Mouse (Mus musculus) liver (tissue): ENCODE data around the gene Trim2.

Experiments used
- DNase-seq: peaks from one replicate; pipeline ENCODE4 v3.0.0-alpha.2; 2020; ENCODE audit warnings: mixed read lengths

The Trim2 gene

DNA sequence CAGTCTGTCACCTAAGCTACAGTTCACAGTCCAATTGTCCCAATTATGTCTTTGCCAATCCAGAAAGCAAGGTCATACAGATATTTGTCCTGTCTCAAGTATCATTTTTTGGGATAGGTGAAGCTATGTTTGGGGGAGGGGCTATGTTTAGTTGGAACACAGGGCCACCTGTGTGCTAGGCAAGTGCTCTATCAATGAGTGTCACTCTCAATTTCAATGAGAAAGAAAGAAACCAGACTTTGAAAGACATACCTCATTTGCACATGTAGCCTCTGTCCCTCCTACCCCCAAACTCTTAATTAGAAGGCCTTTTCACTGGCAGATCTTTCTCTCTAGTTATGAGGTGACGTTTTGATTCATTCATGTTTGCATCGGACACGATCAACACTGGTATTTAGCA, 21.9 kb downstream of the Trim2 start:
- no peak for DNase-seq

DNA sequence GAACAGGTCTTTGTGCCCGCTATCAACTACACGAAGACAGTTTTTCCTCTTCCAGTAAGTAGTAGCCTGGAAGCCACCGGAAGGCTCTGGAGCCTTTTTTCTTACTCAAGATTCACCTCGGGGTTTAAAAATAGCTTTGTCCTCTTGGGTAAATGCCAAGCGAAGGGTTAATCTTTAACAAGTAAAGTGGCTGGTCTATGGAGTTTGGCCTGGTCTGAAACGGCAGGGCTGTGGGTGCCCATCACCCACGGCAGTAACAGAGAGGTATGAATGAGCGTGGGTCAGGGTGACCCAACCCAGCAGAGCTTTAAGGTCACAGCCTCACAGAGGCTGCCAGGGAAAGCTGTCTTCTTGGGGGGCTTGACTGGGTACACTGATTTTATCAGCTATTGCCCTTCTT, 23.2 kb downstream of the Trim2 start:
- peak; percentile 34 for DNase-seq

DNA sequence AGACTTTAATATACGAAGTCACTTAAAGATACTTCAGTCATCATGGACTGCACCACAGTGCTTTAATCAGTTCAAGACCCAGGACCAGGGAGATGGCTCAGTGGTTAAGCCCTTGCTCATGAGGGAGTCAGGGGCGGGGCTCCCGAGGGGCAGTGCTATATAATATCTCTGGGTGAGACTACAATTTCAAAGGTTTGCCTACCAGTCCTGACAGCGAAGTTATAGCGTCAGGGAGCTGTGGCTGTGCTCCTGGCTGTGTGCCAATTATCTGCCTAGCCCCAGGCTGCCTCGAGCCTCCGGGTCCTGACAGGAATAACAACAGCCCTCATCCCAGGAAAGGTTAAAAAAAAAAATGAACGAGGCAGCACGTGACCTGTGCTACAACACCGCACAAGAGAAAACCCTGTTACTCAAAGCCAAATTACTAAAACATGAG, 24.7 kb downstream of the Trim2 start:
- peak; percentile 18 for DNase-seq

DNA sequence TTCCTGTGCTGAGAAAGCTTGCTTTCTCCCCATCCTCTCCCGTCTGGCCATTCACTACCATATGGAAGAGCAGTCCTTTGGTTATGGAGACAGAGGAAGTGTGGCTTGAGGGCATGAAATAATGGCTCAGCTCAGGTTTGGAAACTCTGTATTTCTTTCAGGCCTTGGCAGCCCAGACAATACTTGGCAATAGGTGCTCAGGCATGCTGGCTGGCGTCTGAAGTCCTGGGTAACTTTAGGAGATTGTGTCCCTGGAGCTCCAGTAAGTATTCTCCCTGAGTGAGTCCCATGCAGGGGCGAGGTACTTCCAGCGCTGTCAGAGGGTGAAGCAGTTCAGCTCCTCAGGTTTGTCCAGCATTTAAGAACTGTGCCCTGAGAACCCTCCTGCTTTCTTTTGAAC, 27.9 kb downstream of the Trim2 start:
- no peak for DNase-seq

DNA sequence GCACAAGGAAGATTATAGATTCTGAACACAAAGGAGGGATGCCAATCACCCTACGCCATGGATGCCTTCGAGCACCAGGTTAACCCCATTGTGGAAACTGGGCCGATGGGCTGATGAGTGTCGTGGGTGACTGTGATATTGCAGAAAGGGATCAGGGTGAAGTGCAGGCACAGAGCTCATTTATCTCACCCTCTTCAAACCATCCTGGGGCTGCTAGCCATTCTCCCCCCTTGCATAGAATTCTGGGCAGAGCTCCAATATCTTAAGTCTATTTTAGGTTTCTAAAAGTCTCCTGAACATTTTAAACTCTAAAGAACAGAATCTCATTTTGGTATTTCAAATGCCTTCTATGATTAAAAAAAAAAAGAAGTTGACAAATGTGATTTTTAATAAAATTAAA, 31.6 kb downstream of the Trim2 start:
- DNase-seq = no peak

DNA sequence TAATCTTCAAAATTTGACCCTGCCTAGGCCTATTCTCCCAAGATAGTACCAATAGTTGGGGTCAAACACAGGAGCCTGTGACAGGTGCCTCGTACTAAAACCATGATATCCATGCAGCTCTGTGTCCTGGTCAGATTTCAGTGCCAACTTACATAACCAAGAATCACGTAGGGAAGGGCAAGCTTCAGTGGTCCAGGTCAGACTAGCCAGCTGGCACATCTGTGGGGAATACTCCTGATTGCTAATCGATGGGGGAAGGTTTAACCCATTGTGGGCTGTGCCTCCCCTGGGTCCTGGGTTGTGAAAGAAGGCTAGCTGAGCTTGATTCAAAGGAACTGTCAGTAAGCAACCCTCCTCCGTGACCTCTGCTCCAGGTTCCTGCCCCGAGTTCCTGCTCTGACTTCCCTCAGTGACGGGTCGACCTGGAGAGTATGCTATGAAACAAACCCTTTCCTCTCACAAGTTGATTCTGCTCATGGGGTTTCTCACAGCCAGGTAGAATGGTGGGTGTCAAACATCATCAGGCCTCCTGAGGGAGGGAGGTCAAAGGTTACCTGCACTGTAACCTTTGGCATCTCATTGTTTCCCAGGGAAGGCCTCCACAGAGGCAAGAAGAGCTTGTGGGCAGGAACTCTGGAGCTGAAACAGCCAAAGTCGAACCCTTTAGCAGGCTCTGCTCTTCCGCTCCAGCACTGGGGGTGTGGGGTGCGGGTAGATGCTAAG, 34.2 kb downstream of the Trim2 start:
- no peak for DNase-seq

DNA sequence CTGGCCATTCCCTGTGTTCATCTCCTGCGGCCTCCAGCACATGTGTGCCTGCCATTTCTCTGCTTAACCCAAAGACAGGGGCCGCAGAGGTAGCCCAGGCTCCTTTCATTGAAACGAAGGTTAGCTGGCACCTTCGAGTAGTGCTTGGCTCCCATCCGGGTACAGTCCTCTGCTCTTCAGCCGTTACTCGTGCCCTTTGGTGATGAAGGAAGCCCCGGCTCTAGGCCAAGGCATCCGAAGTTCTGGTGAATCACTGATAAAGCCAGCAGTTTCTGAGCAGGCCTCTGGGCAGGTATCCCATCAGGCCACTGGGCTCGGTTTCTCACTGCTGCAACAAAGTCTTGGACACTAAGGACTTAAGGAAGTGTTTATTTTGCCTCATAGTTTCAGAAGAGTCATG, 34.9 kb downstream of the Trim2 start:
- DNase-seq = peak; percentile 20

DNA sequence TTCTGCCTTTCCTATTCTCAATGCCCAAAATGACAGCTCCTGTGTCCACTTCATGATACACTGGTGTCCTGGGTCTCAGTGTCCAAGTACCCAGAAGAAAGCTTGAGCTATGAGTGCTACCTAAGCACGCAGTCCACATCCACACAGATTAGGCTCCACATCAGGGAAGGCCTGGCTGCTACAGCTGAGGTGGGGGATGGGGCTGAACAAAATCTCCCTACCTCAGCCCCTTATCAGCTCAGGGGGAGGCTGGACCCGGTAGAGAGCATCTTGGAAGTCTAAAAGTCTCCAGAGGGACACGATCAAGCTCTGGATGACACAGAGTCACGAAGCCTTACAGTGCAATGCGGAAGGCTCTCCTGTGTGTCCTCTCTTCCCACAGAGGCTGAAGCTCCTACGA, 35.6 kb downstream of the Trim2 start:
- DNase-seq = peak; percentile 30

DNA sequence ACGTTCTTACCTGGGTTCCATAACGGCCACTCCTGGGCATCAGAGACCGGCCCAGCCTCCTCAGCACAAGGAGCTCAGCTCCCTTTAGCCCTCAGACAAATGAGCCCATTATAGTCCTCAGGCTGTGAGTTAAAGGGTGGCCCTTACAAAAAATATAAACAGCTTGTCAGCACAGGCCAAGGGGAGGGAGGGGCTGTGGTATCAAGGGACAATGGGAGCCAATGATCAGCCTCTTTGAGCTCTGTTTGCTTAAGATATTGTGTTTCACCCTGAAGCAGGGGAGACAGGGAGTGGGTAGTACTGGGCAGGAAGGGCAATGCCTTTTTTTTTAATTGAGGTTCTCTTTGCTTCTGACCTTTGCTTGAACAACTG, 36.1 kb downstream of the Trim2 start:
- peak; percentile 66 for DNase-seq

DNA sequence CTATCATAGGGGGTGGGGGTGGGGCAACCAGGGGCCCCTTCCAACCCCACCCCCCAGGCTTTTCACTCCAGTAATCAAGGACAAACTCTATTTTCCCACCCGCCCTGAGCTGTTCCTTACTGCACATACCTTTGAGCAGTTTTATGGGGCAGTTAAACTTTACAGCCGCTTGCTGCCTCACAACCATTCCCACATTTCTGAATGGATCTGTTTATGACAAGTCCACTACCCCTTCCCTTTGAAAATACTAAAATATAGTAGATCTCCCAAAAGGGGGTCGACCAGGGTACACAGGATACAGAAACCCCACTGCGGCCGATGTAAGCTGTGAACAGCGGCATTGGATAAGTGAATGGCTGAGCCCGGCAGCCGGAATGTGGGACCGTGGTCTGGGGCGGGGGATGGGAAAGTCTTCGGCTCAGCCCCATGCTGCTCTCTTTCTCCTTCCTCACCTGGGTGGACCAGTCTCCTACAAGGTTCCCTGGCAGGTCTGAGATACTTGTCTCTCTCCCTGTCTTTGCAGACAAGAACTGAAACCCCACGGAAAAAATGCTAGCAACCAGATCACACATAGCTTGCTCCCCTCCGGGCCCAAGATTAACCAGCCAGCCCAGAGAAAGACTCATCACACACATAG, 36.6 kb downstream of the Trim2 start:
- no peak for DNase-seq

DNA sequence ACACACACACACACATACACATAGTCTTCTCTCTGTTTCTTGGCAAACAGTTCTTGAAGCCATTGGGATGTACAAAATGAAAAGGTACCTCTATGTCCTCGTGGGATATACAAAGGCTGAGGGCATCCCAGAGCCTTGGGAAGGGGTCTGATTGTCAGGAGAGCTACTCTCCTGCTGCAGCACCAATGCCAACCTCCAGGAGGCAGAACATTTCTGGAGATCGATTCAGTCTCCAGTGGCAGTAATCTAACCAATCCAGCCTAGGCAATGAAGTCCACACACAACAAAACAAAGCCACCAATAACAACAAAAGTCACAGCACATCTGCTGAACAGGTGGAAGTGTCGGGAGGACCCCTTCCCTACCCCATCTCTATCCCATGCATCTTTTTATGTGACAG, 38.2 kb downstream of the Trim2 start:
- peak; percentile 29 for DNase-seq

DNA sequence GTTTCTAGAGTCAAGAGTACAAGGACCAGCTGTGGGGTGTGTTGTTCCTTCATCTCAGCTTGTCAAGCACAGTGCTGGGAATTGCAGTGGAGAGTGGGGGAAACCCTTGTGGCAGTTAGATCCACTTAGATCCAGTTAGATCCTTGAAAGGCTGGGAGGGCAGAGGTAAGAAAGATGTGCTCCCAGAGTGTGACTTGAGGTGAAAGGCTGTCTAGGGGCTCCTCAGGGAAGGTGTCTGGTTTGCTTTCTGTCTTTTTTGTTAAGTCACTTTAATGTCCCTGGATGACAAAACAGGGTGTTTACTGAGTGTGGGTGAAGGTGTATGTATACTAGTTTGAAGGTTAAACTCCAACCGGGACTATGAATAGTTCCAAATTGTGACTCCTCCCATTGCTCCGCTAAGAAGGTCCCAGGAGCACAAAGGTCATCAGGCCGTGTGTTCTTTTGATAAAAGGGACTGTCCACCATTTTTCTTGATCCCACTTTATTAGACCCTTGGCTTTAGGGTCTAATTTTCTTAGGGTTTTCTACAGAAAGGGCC, 40.2 kb downstream of the Trim2 start:
- DNase-seq = no peak

DNA sequence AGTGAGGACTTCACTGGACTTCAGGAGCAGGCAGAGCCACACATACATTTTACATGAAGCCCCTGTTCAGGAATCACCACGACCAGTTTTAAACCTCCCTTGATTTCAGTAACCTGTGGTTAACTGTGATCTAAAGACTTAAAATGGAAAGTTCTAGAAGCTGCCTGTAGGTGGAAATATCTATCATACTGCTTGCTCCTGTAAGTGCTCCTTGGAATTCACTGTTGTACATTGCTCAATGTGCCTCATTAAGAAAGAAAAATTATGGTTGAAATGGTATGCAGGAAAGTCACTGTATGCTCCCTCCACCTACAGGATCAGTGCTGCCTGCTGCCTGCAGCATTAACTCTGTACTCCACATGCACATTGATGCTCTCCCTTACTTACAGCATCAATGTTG, 41.6 kb downstream of the Trim2 start:
- no peak for DNase-seq

DNA sequence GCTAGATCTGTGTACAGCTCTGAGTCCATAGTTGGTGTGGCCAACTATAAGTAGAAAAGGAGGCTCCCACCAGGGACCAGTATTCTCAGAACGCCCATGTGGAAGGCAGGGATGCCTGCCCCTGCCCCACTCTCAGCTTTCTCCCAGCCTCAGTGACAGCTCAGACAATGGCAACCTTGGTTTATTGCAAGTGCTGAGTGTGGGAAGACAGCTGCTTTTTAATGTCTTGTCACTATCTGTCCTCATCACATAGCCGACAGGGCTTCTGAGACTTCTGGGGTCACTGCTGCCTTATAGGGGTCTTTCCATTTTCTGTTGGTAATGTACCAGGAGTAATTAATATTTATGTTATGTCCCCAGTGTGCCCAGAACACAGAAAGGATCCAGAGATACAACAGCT, 42.3 kb downstream of the Trim2 start:
- no peak for DNase-seq

DNA sequence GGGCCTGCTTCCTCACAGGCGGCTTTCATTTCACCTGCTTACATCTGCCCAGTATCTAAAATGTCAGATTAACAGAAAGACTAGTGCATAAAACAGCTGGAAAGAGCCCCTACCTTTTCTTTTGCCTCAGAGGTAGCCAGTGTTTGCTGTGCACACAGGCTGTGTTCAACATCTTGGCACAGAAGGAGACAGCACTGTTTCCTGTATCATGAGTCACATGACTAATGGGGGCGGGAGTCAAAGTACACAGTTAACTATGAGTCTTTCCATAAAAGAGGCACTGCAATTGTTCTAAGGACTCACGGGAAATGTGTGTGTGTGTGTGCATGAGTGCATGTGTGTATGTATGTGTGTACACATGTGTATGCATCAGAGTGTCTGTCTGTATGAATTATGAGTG, 43.9 kb downstream of the Trim2 start:
- no peak for DNase-seq

DNA sequence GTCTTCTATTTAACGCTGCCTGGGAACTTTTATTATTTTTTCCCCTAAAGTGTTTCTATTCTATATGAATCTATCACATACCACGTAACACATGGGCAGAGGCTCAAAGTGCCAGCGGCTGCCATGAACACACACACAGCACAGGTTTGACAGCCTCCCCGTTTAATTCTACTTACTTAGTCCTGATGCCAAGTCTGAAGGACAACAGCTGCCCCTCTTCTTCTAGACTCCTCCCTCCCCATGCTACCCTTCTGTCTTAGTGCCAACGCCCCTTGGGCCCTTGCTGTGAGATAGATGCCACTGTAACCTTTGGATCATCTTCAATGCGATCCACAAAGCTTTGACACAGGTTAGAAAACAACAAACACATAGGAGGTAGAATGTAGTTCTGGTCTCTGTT, 44.8 kb downstream of the Trim2 start:
- DNase-seq = no peak

DNA sequence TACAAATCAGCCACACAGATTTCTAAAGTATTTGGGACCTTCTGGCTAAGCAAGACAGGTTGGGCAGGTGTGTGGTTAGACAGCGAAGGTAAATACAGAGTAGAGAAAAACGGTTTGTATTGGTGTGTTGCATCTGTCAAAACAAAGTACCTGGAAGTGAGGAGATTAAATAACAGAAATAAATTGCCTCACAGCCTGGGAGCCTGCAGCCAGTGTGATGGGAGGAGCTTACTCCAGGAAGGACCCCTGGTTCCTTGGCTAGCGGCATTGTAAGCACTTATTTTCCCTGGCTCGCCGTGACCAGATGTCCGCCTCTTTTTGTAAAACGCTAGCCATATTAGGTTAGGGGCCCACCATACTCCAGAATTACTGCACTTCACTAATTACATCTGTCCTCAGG, 45.8 kb downstream of the Trim2 start:
- DNase-seq = no peak

DNA sequence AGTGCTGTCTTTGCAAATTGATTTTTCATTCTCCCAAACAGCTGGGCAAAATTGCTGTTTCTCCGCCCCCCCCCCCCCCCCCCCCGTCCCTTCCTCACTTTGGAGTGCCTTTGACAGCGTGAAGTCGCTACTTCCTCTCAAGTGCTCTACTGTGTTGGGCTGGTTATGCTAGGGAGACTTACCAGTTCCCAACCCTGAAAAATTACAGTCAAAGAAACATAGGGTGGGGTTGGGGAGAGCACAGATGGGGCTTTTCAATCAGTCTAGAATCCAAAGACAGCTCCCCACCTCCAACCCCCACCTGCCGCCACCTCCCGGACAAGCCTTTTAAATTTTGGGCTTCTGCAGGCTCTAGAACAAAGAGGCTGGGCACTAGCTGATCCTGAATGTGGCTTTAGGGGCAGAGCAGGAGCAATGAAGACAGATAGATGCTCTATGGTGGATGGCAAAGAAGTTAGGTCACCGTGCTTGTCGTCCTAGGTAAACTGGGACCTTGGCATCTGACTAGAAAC, 46.6 kb downstream of the Trim2 start:
- no peak for DNase-seq

DNA sequence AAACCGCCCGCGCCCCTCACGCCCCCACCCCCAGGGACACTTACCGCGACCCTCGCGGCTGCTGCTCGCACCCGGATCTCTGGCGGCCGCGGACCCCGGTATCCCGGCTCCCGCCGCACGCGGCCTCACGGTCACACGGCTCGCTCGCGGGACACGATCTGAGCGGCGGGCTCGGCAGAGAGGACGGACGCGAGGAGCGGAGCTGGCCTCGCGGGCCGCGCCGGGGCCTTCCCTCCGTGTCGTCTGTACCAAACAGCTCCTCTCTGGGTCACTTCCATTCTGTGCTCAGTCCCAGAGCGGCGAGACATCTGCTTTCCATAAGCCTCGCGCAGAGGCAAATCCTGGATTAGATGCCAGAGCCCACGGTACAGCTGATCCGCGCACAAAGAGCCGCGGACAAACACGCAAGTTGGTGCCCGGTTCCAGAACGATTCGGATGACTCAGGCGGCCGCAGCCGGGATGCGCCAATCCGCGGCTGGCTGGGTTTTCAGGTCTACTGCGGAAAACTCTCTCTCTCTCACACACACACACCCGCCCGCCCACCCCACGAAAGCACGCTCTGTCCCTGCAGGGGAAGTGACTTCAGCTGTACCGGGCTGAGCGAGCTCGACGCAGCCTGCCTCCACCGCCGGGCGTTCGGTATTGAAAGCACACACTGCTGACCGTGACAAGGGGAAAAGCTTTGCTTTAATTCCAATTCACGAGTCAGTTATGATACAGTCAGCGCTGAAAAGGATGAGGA, 47.2 kb downstream of the Trim2 start:
- DNase-seq = peak; percentile 33

DNA sequence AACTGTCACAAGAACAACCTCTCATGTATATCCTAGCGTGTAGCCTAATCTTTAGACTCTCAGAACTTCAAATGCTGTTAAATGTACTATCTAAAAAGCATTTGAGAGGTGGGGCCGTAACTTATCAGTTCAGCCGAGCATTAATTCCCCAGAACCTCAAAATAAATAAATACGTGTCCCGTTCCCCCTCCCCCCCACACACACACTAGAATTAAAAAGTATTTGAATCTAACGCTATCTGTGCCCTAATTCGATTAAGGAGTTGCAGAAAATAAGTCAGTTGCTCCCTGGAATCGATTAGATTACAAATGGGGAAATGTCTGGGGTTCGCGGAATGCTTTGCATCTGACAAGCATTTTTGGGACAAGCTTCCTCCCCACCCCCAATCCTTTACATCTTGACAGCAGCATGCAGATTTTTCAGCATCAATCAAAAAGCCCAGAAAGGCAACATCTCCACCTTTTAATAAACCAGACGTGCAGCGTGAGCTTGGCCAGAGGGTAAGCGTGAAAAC, 48.1 kb downstream of the Trim2 start:
- no peak for DNase-seq

DNA sequence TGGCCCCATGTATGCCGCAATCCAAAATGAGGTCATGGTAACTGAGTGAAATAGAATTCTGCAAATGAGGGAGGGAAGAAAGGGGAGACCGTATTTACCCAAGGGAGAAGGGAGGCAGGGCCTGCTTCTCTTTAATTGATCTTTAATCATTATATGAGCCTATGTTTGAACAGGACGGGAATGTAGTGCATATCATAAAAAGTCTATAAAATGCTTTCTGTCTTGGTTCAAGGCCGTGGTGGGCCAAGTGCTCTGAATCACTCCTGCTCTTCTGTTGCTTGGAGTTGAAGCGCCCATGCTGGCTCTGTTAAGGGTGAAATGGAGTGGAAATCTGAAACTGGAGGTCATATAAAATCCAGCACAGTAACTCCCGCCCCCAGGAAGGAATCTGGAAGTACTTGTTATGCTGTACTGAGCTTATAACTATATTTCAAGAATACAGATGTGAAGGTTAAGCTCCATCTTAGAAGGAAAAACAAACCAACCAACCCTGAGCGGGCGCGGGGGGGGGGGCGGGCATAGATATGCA, 48.6 kb downstream of the Trim2 start:
- no peak for DNase-seq

DNA sequence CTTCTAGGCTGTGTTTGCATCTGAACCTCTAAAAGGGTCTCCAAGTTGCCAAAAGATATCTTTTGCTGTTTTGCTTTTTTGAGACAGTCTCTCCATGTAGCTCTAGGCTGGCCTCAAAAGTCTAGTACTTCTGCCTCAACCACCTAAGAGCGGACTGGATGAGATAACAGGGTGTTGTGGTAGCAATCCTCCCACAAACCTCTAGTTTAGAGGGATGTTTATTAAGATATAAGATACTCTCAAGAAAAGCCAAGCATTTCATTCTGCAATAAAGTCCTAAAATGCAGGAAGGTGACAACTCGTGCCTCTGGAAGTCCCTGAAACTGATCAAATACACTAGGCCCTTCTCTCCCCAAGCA, 52.2 kb downstream of the Trim2 start:
- no peak for DNase-seq
